Mouse (Mus musculus) lung, postnatal 4 days (tissue): ENCODE measurements at regions not wholly inside any gene's neighbourhood (a gene's known extent, or its start where the extent isn't known, plus 50 kb on each side); places are given as distances from the start of the nearest gene placed in this dataset.

Experiments
- DNase-seq, 2 experiments: peaks; one replicate each; pipeline ENCODE4 v3.0.0; 2021

GRCm38 (mm10) chr1:128669241-128669666 lies 77.2 kb upstream of the Cxcr4 start:
- DNase-seq, result no peak

GRCm38 (mm10) chr1:128668718-128669117 lies 76.6 kb upstream of the Cxcr4 start:
- DNase-seq, result no peak

- no peak for DNase-seq
Measured at GRCm38 (mm10) chr1:128667121-128667762, 75.1 kb upstream of the Cxcr4 start.

- DNase-seq, result no peak
Measured at GRCm38 (mm10) chr1:128663207-128663606, 71.1 kb upstream of the Cxcr4 start.

GRCm38 (mm10) chr1:128659857-128660256 lies 67.8 kb upstream of the Cxcr4 start:
- no peak for DNase-seq

GRCm38 (mm10) chr1:128658802-128659201 lies 66.7 kb upstream of the Cxcr4 start:
- DNase-seq, result no peak

- DNase-seq, result no peak
Measured at GRCm38 (mm10) chr1:128654099-128654862, 62.2 kb upstream of the Cxcr4 start.

GRCm38 (mm10) chr1:128650596-128650995 lies 58.5 kb upstream of the Cxcr4 start:
- DNase-seq, result no peak

GRCm38 (mm10) chr1:128649490-128650178 lies 57.5 kb upstream of the Cxcr4 start:
- no peak for DNase-seq

GRCm38 (mm10) chr1:128643316-128643776 lies 51.3 kb upstream of the Cxcr4 start:
- DNase-seq, result no peak

- peak in 1 of 2 experiments; percentile 20 for DNase-seq
Measured at GRCm38 (mm10) chr1:128642212-128642611, 50.1 kb upstream of the Cxcr4 start.
